Mouse (Mus musculus): ENCODE measurements at regions not wholly inside any gene's neighbourhood (a gene's known extent, or its start where the extent isn't known, plus 50 kb on each side); places are given as distances from the start of the nearest gene placed in this dataset.

- no peak for TF ChIP-seq POLR2A (IDR thresholded peaks at IDR 0.05; ENCODE audit: insufficient read length, low read depth)
- TF ChIP-seq MAX (IDR thresholded peaks at IDR 0.05; ENCODE audit: low read depth), result no peak
- no peak for TF ChIP-seq POLR2AphosphoS2 (IDR thresholded peaks at IDR 0.05; ENCODE audit: insufficient read length, low read depth)
Measured at GRCm38 (mm10) chr14:47935401-47935800, 185.2 kb upstream of the Peli2 start.

Measured in myocyte (in vitro differentiated cells).